Mouse (Mus musculus) CH12.LX (cell line): ENCODE results near the gene Slc4a3. TPM values are rescaled to one million over a fixed set of nuclear protein-coding genes. Genes with fewer than 3 reads are reported as not detected.

ENCODE experiments used
- DNase-seq: peaks from one replicate; pipeline ENCODE4 v3.0.0-alpha.2; 2013; ENCODE audit errors: extremely low read depth
- H3K27ac ChIP-seq: 2 replicates; pipeline ENCODE4 v1.5.1; 2012; ENCODE audit warnings: low read depth, mild to moderate bottlenecking, control low read depth, moderate library complexity; ENCODE audit not compliant: insufficient read depth
- H3K27me3 ChIP-seq: replicated peaks from 2 replicates; pipeline ENCODE3; 2012; ENCODE audit warnings: inconsistent platforms
- H3K36me3 ChIP-seq, 2 experiments: replicated peaks in 1 of 2; 2 replicates each; pipeline versions ENCODE3 to v1.6.1; 2012; ENCODE audit warnings: inconsistent platforms in 1 of 2, low read length in 1 of 2, mild to moderate bottlenecking in 1 of 2, mixed read lengths in 1 of 2, moderate library complexity in 1 of 2; ENCODE audit not compliant: control insufficient read depth in 1 of 2, insufficient read depth in 1 of 2
- H3K4me1 ChIP-seq, 2 experiments: 2 replicates each; pipeline ENCODE4 v1.6.1; 2012; ENCODE audit warnings: inconsistent platforms in 1 of 2, moderate library complexity in 1 of 2; ENCODE audit not compliant: insufficient read depth in 2 of 2, control insufficient read depth in 1 of 2
- H3K4me2 ChIP-seq: 2 replicates; pipeline ENCODE4 v1.6.1; 2012; ENCODE audit warnings: low read depth, mild to moderate bottlenecking, control low read depth; ENCODE audit not compliant: poor library complexity, insufficient read depth, severe bottlenecking
- H3K4me3 ChIP-seq, 3 experiments: fragments of 150-350 bp in 1 of 3; sonication (generic) in 1 of 3; replicated peaks in 1 of 3; 2 replicates each; pipeline versions ENCODE3 to v1.5.1; 2011 to 2012; ENCODE audit warnings: low read depth in 2 of 3, low read length in 2 of 3, mild to moderate bottlenecking in 2 of 3, moderate library complexity in 2 of 3, control low read depth in 1 of 3, improper control_type of control experiment in 1 of 3, inconsistent platforms in 1 of 3, mixed read lengths in 1 of 3; ENCODE audit not compliant: poor library complexity in 1 of 3
- H3K79me2 ChIP-seq: replicated peaks from 2 replicates; pipeline ENCODE4 v1.6.1; 2012; ENCODE audit warnings: mild to moderate bottlenecking, moderate library complexity; ENCODE audit not compliant: control insufficient read depth, poor library complexity, insufficient read depth, severe bottlenecking; ENCODE audit errors: extremely low read depth
- H3K9ac ChIP-seq: 2 replicates; pipeline ENCODE4 v1.6.1; 2012; ENCODE audit warnings: low read depth, mild to moderate bottlenecking, control low read depth, moderate library complexity; ENCODE audit not compliant: insufficient read depth
- H3K9me3 ChIP-seq: replicated peaks from 2 replicates; pipeline ENCODE3; 2012; ENCODE audit warnings: low read length, inconsistent platforms, mixed read lengths
- ELF1 ChIP-seq: IDR thresholded peaks from 2 replicates; pipeline ENCODE4 v1.6.1; 2014; ENCODE audit warnings: low read depth, mild to moderate bottlenecking, inconsistent platforms, low read length, improper control_type of control experiment
- ETS1 ChIP-seq: conservative IDR thresholded peaks from 2 replicates; pipeline ENCODE4 v1.6.1; 2012; ENCODE audit warnings: low read depth, mild to moderate bottlenecking, inconsistent platforms, low read length, improper control_type of control experiment, moderate library complexity
- JUN ChIP-seq: IDR thresholded peaks from 2 replicates; pipeline ENCODE4 v1.6.1; 2011; ENCODE audit warnings: low read depth, mild to moderate bottlenecking, low read length, improper control_type of control experiment, moderate library complexity; ENCODE audit not compliant: insufficient read depth
- JUND ChIP-seq: conservative IDR thresholded peaks from 2 replicates; pipeline ENCODE4 v1.6.1; 2011; ENCODE audit warnings: low read depth, low read length, improper control_type of control experiment
- KAT2A ChIP-seq: IDR thresholded peaks from 2 replicates; pipeline ENCODE4 v1.6.1; 2012; ENCODE audit warnings: low read length, improper control_type of control experiment, inconsistent platforms; ENCODE audit not compliant: insufficient replicate concordance
- MAFK ChIP-seq: IDR thresholded peaks from 2 replicates; pipeline ENCODE4 v1.6.1; 2011; ENCODE audit warnings: low read length, improper control_type of control experiment; ENCODE audit not compliant: insufficient replicate concordance
- MAX ChIP-seq: IDR thresholded peaks from 2 replicates; pipeline ENCODE4 v1.6.1; 2011; ENCODE audit warnings: low read length, improper control_type of control experiment
- MXI1 ChIP-seq: IDR thresholded peaks from 2 replicates; pipeline ENCODE4 v1.6.1; 2011; ENCODE audit warnings: mild to moderate bottlenecking, low read depth, low read length, improper control_type of control experiment
- MYC ChIP-seq: IDR thresholded peaks from 2 replicates; pipeline ENCODE4 v1.6.1; 2011; ENCODE audit warnings: low read depth, mild to moderate bottlenecking, improper control_type of control experiment, low read length
- POLR2A ChIP-seq: IDR thresholded peaks from 2 replicates; pipeline ENCODE4 v1.6.1; 2011; ENCODE audit warnings: low read depth, mild to moderate bottlenecking, improper control_type of control experiment, low read length
- POLR2AphosphoS2 ChIP-seq: IDR thresholded peaks from 2 replicates; pipeline ENCODE4 v1.6.1; 2011; ENCODE audit warnings: low read depth, low read length, improper control_type of control experiment
- USF1 ChIP-seq: IDR thresholded peaks from 2 replicates; pipeline ENCODE4 v1.6.1; 2014; ENCODE audit warnings: low read depth, mild to moderate bottlenecking, inconsistent platforms, low read length, improper control_type of control experiment
- USF2 ChIP-seq: conservative IDR thresholded peaks from 2 replicates; pipeline ENCODE4 v1.6.1; 2011; ENCODE audit warnings: low read depth, low read length, improper control_type of control experiment
- ZC3H11A ChIP-seq: IDR thresholded peaks from 2 replicates; pipeline ENCODE4 v1.6.1; 2012; ENCODE audit warnings: low read depth, mild to moderate bottlenecking, inconsistent platforms, low read length, improper control_type of control experiment
- ZKSCAN1 ChIP-seq: IDR thresholded peaks from 2 replicates; pipeline ENCODE4 v1.6.1; 2012; ENCODE audit warnings: low read depth, inconsistent platforms, low read length, improper control_type of control experiment, borderline replicate concordance
- ZMIZ1 ChIP-seq: IDR thresholded peaks from 2 replicates; pipeline ENCODE4 v1.6.1; 2012; ENCODE audit warnings: low read depth, mild to moderate bottlenecking, inconsistent platforms, low read length, improper control_type of control experiment
- dilution Hi-C: fragments of 300-500 bp; cut with MboI; formaldehyde crosslinking; loops from 2 replicates; pipeline ENCODE4 v1.14.3; 2020; ENCODE audit warnings: low sequenced_read_pairs; ENCODE audit not compliant: extremely low pct_unique_long_range_greater_than_20kb, extremely low pct_ligation_motif_present
- in situ Hi-C: fragments of 300-500 bp; cut with MboI; formaldehyde crosslinking; loops from 3 replicates; pipeline ENCODE4 v1.14.3; 2019; ENCODE audit warnings: low sequenced_read_pairs, low pct_ligation_motif_present, low pct_unique_long_range_greater_than_20kb, mixed read lengths
- polyA plus RNA-seq: library from polyadenylated mRNA; unstranded; fragments of >175 nt; gene quantifications from 2 replicates; pipeline ENCODE4 v1.2.1, GENCODE M21; 2012; ENCODE audit warnings: low read depth; ENCODE audit not compliant: insufficient read length
- total RNA-seq, 2 experiments: library from RNA; depleted of rRNA; stranded (reverse); fragments of 300-350 nt in 1 of 2; fragments of >200 nt in 1 of 2; gene quantifications; 2 replicates each; pipeline ENCODE4 v1.2.3; 2012 to 2014

The Slc4a3 gene
- total and polyA plus RNA-seq, 3 experiments, result 0.03 to 0.21 TPM; not detected in 1

DNA sequence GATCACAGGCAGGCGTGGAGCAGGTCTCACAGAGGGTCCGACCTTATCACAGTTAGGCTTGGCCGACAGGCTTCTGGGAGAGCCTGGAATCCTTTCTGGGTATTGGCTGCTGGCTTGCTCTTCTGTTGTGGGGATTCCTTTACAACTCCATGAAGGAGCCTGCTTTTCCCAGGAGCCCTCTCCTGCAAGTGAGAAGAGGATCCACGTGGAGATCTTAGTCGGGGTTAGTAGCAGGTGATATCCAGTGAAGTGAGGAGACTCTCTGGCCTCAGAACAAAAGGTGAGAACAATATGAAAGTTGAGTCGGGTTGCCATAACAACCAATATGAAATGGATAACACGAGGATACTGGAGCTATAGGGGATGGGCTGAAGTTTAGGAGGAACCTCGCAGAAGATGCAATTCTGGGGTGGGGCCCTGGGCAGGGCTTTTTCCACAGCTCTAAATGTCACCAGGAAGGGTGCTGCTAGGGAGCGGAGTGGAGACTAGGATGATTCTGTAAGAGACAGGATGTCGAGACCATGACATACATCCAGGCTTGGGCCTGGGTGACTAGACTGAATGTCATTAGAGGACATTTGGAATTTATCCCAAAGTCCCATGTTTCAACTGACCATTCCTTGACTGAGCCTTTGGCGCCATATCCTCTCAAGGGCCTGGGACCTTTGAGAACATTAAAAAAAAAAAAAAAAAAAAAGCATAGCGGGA lies 14.3 kb downstream of the Slc4a3 start:
- no peak for DNase-seq
- Histone ChIP-seq H3K4me2 (no peak overlapping the region), H3K27me3 (peaks cover 10% of the 10 kb centered on the region), H3K27ac (no peak overlapping the region), H3K4me1 (peaks cover 7 to 25% of the 10 kb centered on the region in 2 experiments), H3K36me3 (no peaks in the 10 kb centered on the region), H3K79me2 (no peaks in the 10 kb centered on the region), H3K4me3 (no peak overlapping the region), H3K9ac (no peak overlapping the region), H3K9me3 (peaks cover 16% of the 10 kb centered on the region)
- TF ChIP-seq ZC3H11A, result no peak
- no peak for TF ChIP-seq USF1
- TF ChIP-seq MAX, result no peak
- no peak for TF ChIP-seq USF2
- no peak for TF ChIP-seq ELF1
- TF ChIP-seq JUND, result no peak
- TF ChIP-seq ZKSCAN1, result no peak
- TF ChIP-seq MAFK, result no peak
- TF ChIP-seq MXI1, result no peak
- TF ChIP-seq ETS1, result no peak
- TF ChIP-seq POLR2A, result no peak
- no peak for TF ChIP-seq MYC
- no peak for TF ChIP-seq ZMIZ1
- TF ChIP-seq JUN, result no peak
- TF ChIP-seq KAT2A, result no peak
- dilution Hi-C loops, result no loop called here
- in situ Hi-C loops, result loop anchor here (5.0 to 25.0 kb wide), 2 partner anchors 63 to 223 kb away; no protein-coding TSS in a partner anchor

- no peak overlapping the region for H3K4me3 ChIP-seq
- H3K36me3 ChIP-seq, result no peaks in the 10 kb centered on the region
- H3K4me1 ChIP-seq, result peaks cover 11 to 35% of the 10 kb centered on the region in 2 experiments
- dilution Hi-C loops (no loop called here), in situ Hi-C loops (loop anchor here (5.0 to 25.0 kb wide), 2 partner anchors 64 to 224 kb away; no protein-coding TSS in a partner anchor)
- peaks cover 16% of the 10 kb centered on the region for H3K9me3 ChIP-seq
- no peak overlapping the region for H3K9ac ChIP-seq
- DNase-seq, result no peak
- no peaks in the 10 kb centered on the region for H3K79me2 ChIP-seq
- TF ChIP-seq POLR2AphosphoS2, result no peak
- no peak overlapping the region for H3K4me2 ChIP-seq
- H3K27me3 ChIP-seq, result peaks cover 10% of the 10 kb centered on the region
- no peak overlapping the region for H3K27ac ChIP-seq
Measured at GRCm38 (mm10) chr1:75561221-75561897, 15.3 kb downstream of the Slc4a3 start.
